Mouse (Mus musculus): ENCODE measurements around the gene Opcml. TPM values are rescaled to one million over a fixed set of nuclear protein-coding genes. Genes with fewer than 3 reads are reported as not detected.

Gene Opcml
- polyA plus RNA-seq, 1 experiment from 2014 or later, result 0.97 TPM

GRCm38 (mm10) chr9:27781291-27781993 lies 9.1 kb upstream of the Opcml start:
- DNase-seq (ENCODE audit: low spot score) (no peak), ATAC-seq (replicated peaks; ENCODE audit: low FRiP score, low read depth) (no peak)
- Histone ChIP-seq H3K27me3 (ENCODE audit: insufficient read depth, low read length) (no peaks in the 10 kb centered on the region), H3K4me2 (ENCODE audit: low read length) (no peak overlapping the region), H3K9me3 (replicated peaks; ENCODE audit: low read length) (no peaks in the 10 kb centered on the region), H3K4me3 (replicated peaks; ENCODE audit: low read depth, low read length) (no peak overlapping the region), H3K36me3 (ENCODE audit: insufficient read depth, low read length) (no peaks in the 10 kb centered on the region), H3K9ac (ENCODE audit: low read depth, low read length) (no peak overlapping the region), H3K27ac (no peak overlapping the region), H3K4me1 (replicated peaks; ENCODE audit: insufficient read depth, low read length) (no peaks in the 10 kb centered on the region)
- no peak for TF ChIP-seq CTCF (IDR thresholded peaks at IDR 0.05; ENCODE audit: low read depth)
- WGBS, result 78% methylated on average over 6 of the region's 6 CpGs

- no peak overlapping the region for H3K4me2 ChIP-seq (ENCODE audit: low read length)
- DNase-seq (ENCODE audit: low spot score) (peak; percentile 47), ATAC-seq (replicated peaks; ENCODE audit: low FRiP score, low read depth) (no peak)
- H3K4me3 ChIP-seq (replicated peaks; ENCODE audit: low read depth, low read length), result no peak overlapping the region
- no peak overlapping the region for H3K9ac ChIP-seq (ENCODE audit: low read depth, low read length)
- H3K4me1 ChIP-seq (replicated peaks; ENCODE audit: insufficient read depth, low read length), result no peaks in the 10 kb centered on the region
- WGBS, result 0% methylated on average over 1 of the region's 1 CpGs
- no peak for TF ChIP-seq CTCF (IDR thresholded peaks at IDR 0.05; ENCODE audit: low read depth)
- no peaks in the 10 kb centered on the region for H3K9me3 ChIP-seq (replicated peaks; ENCODE audit: low read length)
- no peak overlapping the region for H3K27ac ChIP-seq
- no peaks in the 10 kb centered on the region for H3K36me3 ChIP-seq (ENCODE audit: insufficient read depth, low read length)
- no peaks in the 10 kb centered on the region for H3K27me3 ChIP-seq (ENCODE audit: insufficient read depth, low read length)
Observed at GRCm38 (mm10) chr9:27781994-27782337, 8.6 kb upstream of the Opcml start.

- TF ChIP-seq CTCF (IDR thresholded peaks at IDR 0.05; ENCODE audit: low read depth), result no peak
Observed at GRCm38 (mm10) chr9:27791639-27791966, 1.0 kb downstream of the Opcml start.

GRCm38 (mm10) chr9:27792226-27792625 lies 1.7 kb downstream of the Opcml start:
- Histone ChIP-seq H3K4me2 (ENCODE audit: low read length) (no peak overlapping the region), H3K4me3 (replicated peaks; ENCODE audit: low read depth, low read length) (no peak overlapping the region), H3K27ac (no peak overlapping the region), H3K4me1 (replicated peaks; ENCODE audit: insufficient read depth, low read length) (no peaks in the 10 kb centered on the region), H3K9ac (ENCODE audit: low read depth, low read length) (no peak overlapping the region), H3K36me3 (ENCODE audit: insufficient read depth, low read length) (no peaks in the 10 kb centered on the region), H3K27me3 (ENCODE audit: insufficient read depth, low read length) (peaks cover 20% of the 10 kb centered on the region), H3K9me3 (replicated peaks; ENCODE audit: low read length) (no peaks in the 10 kb centered on the region)
- DNase-seq (ENCODE audit: low spot score), result no peak
- no peak for ATAC-seq (replicated peaks; ENCODE audit: low FRiP score, low read depth)
- 22% methylated on average over 2 of the region's 2 CpGs for WGBS
- TF ChIP-seq CTCF (IDR thresholded peaks at IDR 0.05; ENCODE audit: low read depth), result no peak

More at GRCm38 (mm10) chr9:27791639-27791966, 1.0 kb downstream of the Opcml start:
- H3K4me1 ChIP-seq (replicated peaks; ENCODE audit: insufficient read depth, low read length), result no peaks in the 10 kb centered on the region
- no peaks in the 10 kb centered on the region for H3K36me3 ChIP-seq (ENCODE audit: insufficient read depth, low read length)
- H3K4me3 ChIP-seq (replicated peaks; ENCODE audit: low read depth, low read length), result 0 out of 2 replicates have a peak overlapping the region, but pooled peaks have one; percentile 13
- DNase-seq (ENCODE audit: low spot score), result no peak
- peak overlapping the region; percentile 48 for H3K4me2 ChIP-seq (ENCODE audit: low read length)
- no peak overlapping the region for H3K9ac ChIP-seq (ENCODE audit: low read depth, low read length)
- no peak for ATAC-seq (replicated peaks; ENCODE audit: low FRiP score, low read depth)
- no peaks in the 10 kb centered on the region for H3K9me3 ChIP-seq (replicated peaks; ENCODE audit: low read length)
- peaks cover 20% of the 10 kb centered on the region for H3K27me3 ChIP-seq (ENCODE audit: insufficient read depth, low read length)
- H3K27ac ChIP-seq, result no peak overlapping the region
- WGBS, result 3% methylated on average over 12 of the region's 12 CpGs

- no peak for TF ChIP-seq CTCF (IDR thresholded peaks at IDR 0.05; ENCODE audit: low read depth)
- Histone ChIP-seq H3K4me1 (replicated peaks; ENCODE audit: insufficient read depth, low read length) (no peaks in the 10 kb centered on the region), H3K4me2 (ENCODE audit: low read length) (no peak overlapping the region), H3K36me3 (ENCODE audit: insufficient read depth, low read length) (no peaks in the 10 kb centered on the region), H3K27ac (no peak overlapping the region), H3K4me3 (replicated peaks; ENCODE audit: low read depth, low read length) (no peak overlapping the region), H3K9ac (ENCODE audit: low read depth, low read length) (no peak overlapping the region), H3K9me3 (replicated peaks; ENCODE audit: low read length) (no peaks in the 10 kb centered on the region), H3K27me3 (ENCODE audit: insufficient read depth, low read length) (peaks cover 20% of the 10 kb centered on the region)
- 68% methylated on average over 3 of the region's 3 CpGs for WGBS
- ATAC-seq (replicated peaks; ENCODE audit: low FRiP score, low read depth), result no peak
- no peak for DNase-seq (ENCODE audit: low spot score)
Observed at GRCm38 (mm10) chr9:27792994-27793393, 2.4 kb downstream of the Opcml start.

GRCm38 (mm10) chr9:27796535-27796934 lies 6.0 kb downstream of the Opcml start:
- H3K27me3 ChIP-seq (ENCODE audit: insufficient read depth, low read length), result peaks cover 7% of the 10 kb centered on the region; the same call in 1 of the 2 replicates
- no peak for TF ChIP-seq CTCF (IDR thresholded peaks at IDR 0.05; ENCODE audit: low read depth)
- H3K4me2 ChIP-seq (ENCODE audit: low read length), result no peak overlapping the region
- H3K9ac ChIP-seq (ENCODE audit: low read depth, low read length), result no peak overlapping the region
- H3K4me3 ChIP-seq (replicated peaks; ENCODE audit: low read depth, low read length), result no peak overlapping the region
- H3K4me1 ChIP-seq (replicated peaks; ENCODE audit: insufficient read depth, low read length), result no peaks in the 10 kb centered on the region
- 75% methylated on average over 1 of the region's 1 CpGs for WGBS
- no peak for ATAC-seq (replicated peaks; ENCODE audit: low FRiP score, low read depth)
- DNase-seq (ENCODE audit: low spot score), result no peak
- H3K9me3 ChIP-seq (replicated peaks; ENCODE audit: low read length), result no peaks in the 10 kb centered on the region
- H3K27ac ChIP-seq, result no peak overlapping the region
- no peaks in the 10 kb centered on the region for H3K36me3 ChIP-seq (ENCODE audit: insufficient read depth, low read length)

- 81% methylated on average over 2 of the region's 2 CpGs for WGBS
- no peak for ATAC-seq (replicated peaks; ENCODE audit: low FRiP score, low read depth)
- Histone ChIP-seq H3K4me2 (ENCODE audit: low read length) (no peak overlapping the region), H3K27ac (no peak overlapping the region), H3K9me3 (replicated peaks; ENCODE audit: low read length) (no peaks in the 10 kb centered on the region), H3K9ac (ENCODE audit: low read depth, low read length) (no peak overlapping the region), H3K4me3 (replicated peaks; ENCODE audit: low read depth, low read length) (no peak overlapping the region), H3K36me3 (ENCODE audit: insufficient read depth, low read length) (no peaks in the 10 kb centered on the region), H3K27me3 (ENCODE audit: insufficient read depth, low read length) (no peaks in the 10 kb centered on the region), H3K4me1 (replicated peaks; ENCODE audit: insufficient read depth, low read length) (no peaks in the 10 kb centered on the region)
- no peak for TF ChIP-seq CTCF (IDR thresholded peaks at IDR 0.05; ENCODE audit: low read depth)
- no peak for DNase-seq (ENCODE audit: low spot score)
Observed at GRCm38 (mm10) chr9:27800992-27801391, 10.4 kb downstream of the Opcml start.

Measured in kidney, postnatal 0 days (tissue).